In genomic region chr3:128043709-128044108, GRCm38 (mm10) we compare ENCODE assay signal across 21 mouse cellular contexts.
DNase-seq lines count a peak whose midpoint lies in the region; ATAC-seq and TF ChIP-seq lines count a peak whose summit lies in the region.
"Had no signal": no experiment of that assay in that cellular context is flagged by ENCODE, and none has a peak within 500 bp of the region (broad histone marks: within the 10 kb centered on the region; RNA-seq: fewer than 3 reads in every experiment).

No protein-coding gene starts in this region.

- no peaks in the 10 kb centered on the region for H3K36me3 ChIP-seq in kidney, postnatal 0 days (ENCODE audit: insufficient read depth, low read length)
- H3K36me3 ChIP-seq in lung, embryonic 14.5 days (ENCODE audit: insufficient read depth) = no peaks in the 10 kb centered on the region
- H3K36me3 ChIP-seq in lung, postnatal 0 days (ENCODE audit: insufficient read depth, low read length) = no peaks in the 10 kb centered on the region
- no peaks in the 10 kb centered on the region for H3K36me3 ChIP-seq in lung, embryonic 15.5 days
- H3K36me3 ChIP-seq: G1E had no signal

- peak; percentile 22 for DNase-seq in kidney, postnatal 0 days (ENCODE audit: low spot score)
- DNase-seq in kidney, adult 8-10 months = no peak
- DNase-seq in lung, embryonic 14.5 days = peak; percentile 65
- DNase-seq in lung, postnatal 0 days (ENCODE audit: low spot score) = no peak
- DNase-seq in lung, postnatal 4 days = no peak
- DNase-seq: adrenal gland, adult 2 months; adrenal gland, adult 8-10 months; adrenal gland, postnatal 10 days; adrenal gland, postnatal 14 days; adrenal gland, postnatal 25 days; adrenal gland, postnatal 36 days; B cell, adult 2 months; cerebellum, adult 11 months; cerebellum, adult 11-12 months; cerebellum, adult 18-20 months had no signal

- no peak overlapping the region for H3K4me2 ChIP-seq in kidney, postnatal 0 days (ENCODE audit: low read length)
- H3K4me2 ChIP-seq in lung, embryonic 14.5 days = no peak overlapping the region
- H3K4me2 ChIP-seq in lung, postnatal 0 days (replicated peaks; ENCODE audit: low read depth, low read length) = no peak overlapping the region
- no peak overlapping the region for H3K4me2 ChIP-seq in lung, embryonic 15.5 days

- TF ChIP-seq EP300 in lung, postnatal 0 days (IDR thresholded peaks at IDR 0.05) = no peak

- no peak overlapping the region for H3K27ac ChIP-seq in kidney, postnatal 0 days
- H3K27ac ChIP-seq in lung, embryonic 14.5 days (ENCODE audit: low read depth) = no peak overlapping the region
- no peak overlapping the region for H3K27ac ChIP-seq in lung, postnatal 0 days (ENCODE audit: low read length)
- no peak overlapping the region for H3K27ac ChIP-seq in lung, embryonic 15.5 days

- H3K9ac ChIP-seq in kidney, postnatal 0 days (ENCODE audit: low read depth, low read length) = no peak overlapping the region
- no peak overlapping the region for H3K9ac ChIP-seq in lung, embryonic 14.5 days
- no peak overlapping the region for H3K9ac ChIP-seq in lung, postnatal 0 days (replicated peaks; ENCODE audit: low read depth)
- no peak overlapping the region for H3K9ac ChIP-seq in lung, embryonic 15.5 days

- no peaks in the 10 kb centered on the region for H3K4me1 ChIP-seq in kidney, postnatal 0 days (replicated peaks; ENCODE audit: insufficient read depth, low read length)
- peaks cover 4% of the 10 kb centered on the region; the same call in 1 of the 2 replicates for H3K4me1 ChIP-seq in lung, embryonic 14.5 days (ENCODE audit: insufficient read depth)
- H3K4me1 ChIP-seq in lung, postnatal 0 days (ENCODE audit: insufficient read depth, low read depth, low read length) = no peaks in the 10 kb centered on the region
- H3K4me1 ChIP-seq in lung, embryonic 15.5 days = 0 out of 2 replicates have a peak, but pooled peaks cover 8% of the 10 kb centered on the region

- no peak for ATAC-seq in kidney, postnatal 0 days (replicated peaks; ENCODE audit: low FRiP score, low read depth)
- ATAC-seq in lung, embryonic 14.5 days (ENCODE audit: insufficient read depth) = 0 out of 2 replicates have a peak, but pooled peaks have one; percentile 8
- no peak for ATAC-seq in lung, postnatal 0 days
- peak; percentile 57; the same call in 1 of the 2 replicates for ATAC-seq in lung, embryonic 15.5 days (ENCODE audit: borderline replicate concordance, extremely low read depth, low FRiP score, low TSS enrichment)
- ATAC-seq: activated CD4-positive, CD25-positive, alpha-beta regulatory T cell, adult 4 months; CD4-positive, CD25-positive, alpha-beta regulatory T cell, adult 4 months; Patski had no signal

- TF ChIP-seq CTCF in kidney, postnatal 0 days (IDR thresholded peaks at IDR 0.05; ENCODE audit: low read depth) = no peak
- no peak for TF ChIP-seq CTCF in lung, embryonic 14.5 days (IDR thresholded peaks at IDR 0.05; ENCODE audit: low read depth)
- no peak for TF ChIP-seq CTCF in lung, postnatal 0 days (IDR thresholded peaks at IDR 0.05)

- no peaks in the 10 kb centered on the region for H3K27me3 ChIP-seq in kidney, postnatal 0 days (ENCODE audit: insufficient read depth, low read length)
- H3K27me3 ChIP-seq in lung, embryonic 14.5 days (ENCODE audit: insufficient read depth, low read length) = no peaks in the 10 kb centered on the region
- no peaks in the 10 kb centered on the region for H3K27me3 ChIP-seq in lung, postnatal 0 days (replicated peaks; ENCODE audit: insufficient read depth, low read length)
- no peaks in the 10 kb centered on the region for H3K27me3 ChIP-seq in lung, embryonic 15.5 days
- H3K27me3 ChIP-seq: CH12.LX, Patski had no signal

- no peaks in the 10 kb centered on the region for H3K9me3 ChIP-seq in kidney, postnatal 0 days (replicated peaks; ENCODE audit: low read length)
- no peaks in the 10 kb centered on the region for H3K9me3 ChIP-seq in lung, embryonic 14.5 days (ENCODE audit: low read depth, low read length)
- H3K9me3 ChIP-seq in lung, postnatal 0 days (ENCODE audit: low read length) = no peaks in the 10 kb centered on the region
- no peaks in the 10 kb centered on the region for H3K9me3 ChIP-seq in lung, embryonic 15.5 days
- H3K9me3 ChIP-seq: G1E had no signal

- H3K4me3 ChIP-seq in kidney, postnatal 0 days (replicated peaks; ENCODE audit: low read depth, low read length) = no peak overlapping the region
- no peak overlapping the region for H3K4me3 ChIP-seq in lung, embryonic 14.5 days (ENCODE audit: low read depth, low read length)
- no peak overlapping the region for H3K4me3 ChIP-seq in lung, postnatal 0 days (ENCODE audit: low read depth, low read length)
- H3K4me3 ChIP-seq in lung, embryonic 15.5 days = no peak overlapping the region

- 50% methylated on average over 3 of the region's 3 CpGs for WGBS in kidney, postnatal 0 days
- WGBS in lung, embryonic 14.5 days = 33% methylated on average over 3 of the region's 3 CpGs
- 35% methylated on average over 3 of the region's 3 CpGs for whole genome bisulfite sequencing in lung, postnatal 0 days
- 24% methylated on average over 3 of the region's 3 CpGs for WGBS in lung, embryonic 15.5 days

Comparison
In these comparisons a context has a peak if more than half of its experiments do, and no peak if none do; other contexts are left out.
1. ATAC-seq: peak in lung, embryonic 14.5 days (single experiment) and lung, embryonic 15.5 days (single experiment); none in kidney, postnatal 0 days (single experiment) and lung, postnatal 0 days (single experiment).
2. DNase-seq: peak in kidney, postnatal 0 days (single experiment) and lung, embryonic 14.5 days (single experiment); none in kidney, adult 8-10 months (0 of 2), lung, postnatal 0 days (single experiment) and lung, postnatal 4 days (0 of 2).